16 mouse cellular contexts compared by ENCODE assay signal in the genomic region with DNA sequence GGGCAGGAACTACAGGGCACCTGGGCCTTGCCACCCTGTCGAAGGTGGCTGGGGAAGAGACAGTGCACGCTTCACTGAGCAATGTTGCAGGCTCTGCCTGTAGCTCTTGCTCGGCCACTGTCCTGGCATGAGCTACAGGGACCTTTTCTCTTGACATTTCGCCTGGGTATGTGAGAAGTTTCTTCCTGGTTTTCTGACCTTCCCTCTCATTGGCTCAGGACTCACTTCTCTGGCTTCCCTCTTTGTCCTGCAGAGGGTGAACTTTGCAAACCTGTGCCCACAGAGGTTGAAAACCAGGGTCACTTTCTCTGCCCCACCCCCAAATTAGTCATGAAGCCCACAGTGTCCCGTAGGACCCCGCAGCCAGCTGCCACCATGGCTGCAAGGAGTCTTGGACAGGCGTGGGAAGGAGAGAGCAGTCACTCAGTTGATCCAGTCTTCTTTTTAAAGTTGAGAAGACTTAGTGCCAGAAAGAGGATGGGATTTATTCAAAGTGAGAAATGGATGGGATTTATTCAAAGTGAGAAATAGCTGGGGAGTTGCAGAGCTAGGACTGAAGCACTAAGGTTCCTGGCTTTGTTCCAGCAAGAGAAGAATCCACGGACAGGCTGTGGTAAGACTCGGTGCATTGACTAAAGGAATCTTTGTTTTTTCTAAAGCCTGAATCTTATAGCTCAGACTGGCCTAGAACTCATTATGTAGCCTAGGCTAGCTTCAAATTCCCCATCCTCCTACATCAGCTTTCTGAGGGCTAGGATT.
A peak's percentile ranks its signal among the peaks of the same experiment; 100 is the strongest.
DNase-seq lines count a peak whose midpoint lies in the region; ATAC-seq and TF ChIP-seq lines count a peak whose summit lies in the region.
"Had no signal": no experiment of that assay in that cellular context is flagged by ENCODE, and none has a peak within 500 bp of the region (broad histone marks: within the 10 kb centered on the region; RNA-seq: fewer than 3 reads in every experiment).

No protein-coding gene starts in this region.

- no peaks in the 10 kb centered on the region for H3K27me3 ChIP-seq in forebrain, embryonic 16.5 days (replicated peaks; ENCODE audit: control insufficient read depth, insufficient read depth, low read length)
- no peaks in the 10 kb centered on the region for H3K27me3 ChIP-seq in forebrain, embryonic 13.5 days
- no peaks in the 10 kb centered on the region for H3K27me3 ChIP-seq in liver, embryonic 12.5 days (replicated peaks)
- no peaks in the 10 kb centered on the region for H3K27me3 ChIP-seq in liver, postnatal 0 days (ENCODE audit: insufficient read depth, low read length)
- H3K27me3 ChIP-seq: lung, embryonic 15.5 days; midbrain, embryonic 13.5 days; neural tube, embryonic 12.5 days had no signal

- no peak for TF ChIP-seq POLR2A in bone marrow, adult 2 months (IDR thresholded peaks at IDR 0.05; ENCODE audit: borderline replicate concordance, control insufficient read depth, low read depth, low read length)

- H3K4me3 ChIP-seq in forebrain, embryonic 16.5 days (replicated peaks; ENCODE audit: low read length), result no peak overlapping the region
- no peak overlapping the region for H3K4me3 ChIP-seq in forebrain, embryonic 13.5 days
- H3K4me3 ChIP-seq in liver, embryonic 12.5 days, result no peak overlapping the region
- no peak overlapping the region for H3K4me3 ChIP-seq in liver, postnatal 0 days (ENCODE audit: low read depth, low read length)
- H3K4me3 ChIP-seq in bone marrow, adult 2 months (replicated peaks; ENCODE audit: control insufficient read depth, low read depth, low read length), result no peak overlapping the region
- H3K4me3 ChIP-seq: lung, embryonic 15.5 days; midbrain, embryonic 13.5 days; neural tube, embryonic 12.5 days had no signal

- no peak overlapping the region for H3K4me2 ChIP-seq in forebrain, embryonic 16.5 days (ENCODE audit: low read length)
- H3K4me2 ChIP-seq in forebrain, embryonic 13.5 days, result no peak overlapping the region
- no peak overlapping the region for H3K4me2 ChIP-seq in liver, embryonic 12.5 days
- H3K4me2 ChIP-seq in liver, postnatal 0 days (ENCODE audit: low read depth, low read length), result no peak overlapping the region
- H3K4me2 ChIP-seq: lung, embryonic 15.5 days; midbrain, embryonic 13.5 days; neural tube, embryonic 12.5 days had no signal

- peaks cover 44% of the 10 kb centered on the region for H3K4me1 ChIP-seq in forebrain, embryonic 16.5 days (replicated peaks; ENCODE audit: control insufficient read depth, insufficient read depth, low read length)
- H3K4me1 ChIP-seq in forebrain, embryonic 13.5 days, result peaks cover 74% of the 10 kb centered on the region
- H3K4me1 ChIP-seq in liver, embryonic 12.5 days, result peaks cover 77% of the 10 kb centered on the region
- H3K4me1 ChIP-seq in liver, postnatal 0 days (ENCODE audit: insufficient read depth), result peaks cover 23% of the 10 kb centered on the region
- H3K4me1 ChIP-seq in bone marrow, adult 2 months (ENCODE audit: control insufficient read depth, insufficient read depth, low read length), result peaks cover 6% of the 10 kb centered on the region; the same call in 1 of the 2 replicates

- no peak for TF ChIP-seq CTCF in liver, postnatal 0 days (IDR thresholded peaks at IDR 0.05; ENCODE audit: low read depth)
- TF ChIP-seq CTCF in bone marrow, adult 2 months (IDR thresholded peaks at IDR 0.05; ENCODE audit: control insufficient read depth, insufficient read depth, low read length), result no peak

- 70% methylated on average over 9 of the region's 9 CpGs for WGBS in forebrain, embryonic 16.5 days
- 72% methylated on average over 9 of the region's 9 CpGs for WGBS in forebrain, embryonic 13.5 days
- WGBS in liver, embryonic 12.5 days (ENCODE audit: insufficient replicate concordance), result 77% methylated on average over 9 of the region's 9 CpGs
- WGBS in liver, postnatal 0 days (ENCODE audit: insufficient replicate concordance), result 70% methylated on average over 9 of the region's 9 CpGs
- 61% methylated on average over 9 of the region's 9 CpGs for WGBS in bone marrow, adult 2 months

- H3K36me3 ChIP-seq in forebrain, embryonic 16.5 days (ENCODE audit: control insufficient read depth, insufficient read depth), result peaks cover 2% of the 10 kb centered on the region; the same call in 1 of the 2 replicates
- peaks cover 20% of the 10 kb centered on the region for H3K36me3 ChIP-seq in forebrain, embryonic 13.5 days (ENCODE audit: poor library complexity, severe bottlenecking)
- peaks cover 70% of the 10 kb centered on the region for H3K36me3 ChIP-seq in liver, embryonic 12.5 days
- H3K36me3 ChIP-seq in liver, postnatal 0 days (replicated peaks; ENCODE audit: insufficient read depth, low read length), result no peaks in the 10 kb centered on the region
- H3K36me3 ChIP-seq: lung, embryonic 15.5 days had no signal

- H3K9ac ChIP-seq in forebrain, embryonic 16.5 days (replicated peaks; ENCODE audit: low read depth, low read length), result no peak overlapping the region
- H3K9ac ChIP-seq in forebrain, embryonic 13.5 days, result no peak overlapping the region
- H3K9ac ChIP-seq in liver, embryonic 12.5 days, result no peak overlapping the region
- no peak overlapping the region for H3K9ac ChIP-seq in liver, postnatal 0 days (replicated peaks)
- H3K9ac ChIP-seq: lung, embryonic 15.5 days; midbrain, embryonic 13.5 days; neural tube, embryonic 12.5 days had no signal

- ATAC-seq in forebrain, embryonic 16.5 days, result no peak
- ATAC-seq in forebrain, embryonic 13.5 days, result no peak
- ATAC-seq in liver, embryonic 12.5 days, result no peak
- no peak for ATAC-seq in liver, postnatal 0 days
- peak; percentile 52 for ATAC-seq in monocyte, adult 5-6 weeks (replicated peaks; ENCODE audit: insufficient number of reproducible peaks, low FRiP score, low TSS enrichment, poor library complexity, severe bottlenecking)
- ATAC-seq: midbrain, embryonic 13.5 days had no signal

- no peak for DNase-seq in liver, postnatal 0 days
- no peak for DNase-seq in retina, embryonic 14.5 days (ENCODE audit: low spot score)
- no peak for DNase-seq in gastrocnemius, postnatal 10 days
- DNase-seq: B cell, adult 2 months; cerebellum, postnatal 25 days; heart, adult 18-20 months; heart, postnatal 36 days; thymus, adult 2 months had no signal

- peak overlapping the region; percentile 25; the same call in 1 of the 2 replicates for H3K27ac ChIP-seq in forebrain, embryonic 16.5 days (ENCODE audit: low read length)
- no peak overlapping the region for H3K27ac ChIP-seq in forebrain, embryonic 13.5 days
- H3K27ac ChIP-seq in liver, embryonic 12.5 days, result peak overlapping the region; percentile 78
- H3K27ac ChIP-seq in liver, postnatal 0 days (ENCODE audit: low read depth), result no peak overlapping the region
- 0 out of 2 replicates have a peak overlapping the region, but pooled peaks have one; percentile 19 for H3K27ac ChIP-seq in bone marrow, adult 2 months (ENCODE audit: control insufficient read depth, insufficient read depth, low read depth, low read length, poor library complexity)
- H3K27ac ChIP-seq: lung, embryonic 15.5 days; midbrain, embryonic 13.5 days; neural tube, embryonic 12.5 days had no signal

- TF ChIP-seq EP300 in liver, postnatal 0 days (IDR thresholded peaks at IDR 0.05; ENCODE audit: low read depth), result no peak

- H3K9me3 ChIP-seq in forebrain, embryonic 16.5 days (ENCODE audit: control insufficient read depth, low read length), result no peaks in the 10 kb centered on the region
- no peaks in the 10 kb centered on the region for H3K9me3 ChIP-seq in forebrain, embryonic 13.5 days (replicated peaks)
- no peaks in the 10 kb centered on the region for H3K9me3 ChIP-seq in liver, embryonic 12.5 days (replicated peaks)
- H3K9me3 ChIP-seq in liver, postnatal 0 days (ENCODE audit: low read length), result no peaks in the 10 kb centered on the region
- H3K9me3 ChIP-seq: lung, embryonic 15.5 days; midbrain, embryonic 13.5 days; neural tube, embryonic 12.5 days had no signal

Comparison
In these comparisons a context has a peak if more than half of its experiments do, and no peak if none do; other contexts are left out.
1. H3K27ac ChIP-seq: peak in forebrain, embryonic 16.5 days (single experiment), liver, embryonic 12.5 days (single experiment) and bone marrow, adult 2 months (single experiment); none in forebrain, embryonic 13.5 days (single experiment) and liver, postnatal 0 days (single experiment).